Mouse (Mus musculus) ES-CJ7 (cell line): ENCODE results near the gene Cmip.
A peak's percentile ranks its signal among the peaks of the same experiment; 100 is the strongest.

ENCODE experiments used
- DNase-seq: peaks from one replicate; pipeline ENCODE4 v3.0.0; 2011; ENCODE audit warnings: low read depth, low spot score

Cmip gene

DNA sequence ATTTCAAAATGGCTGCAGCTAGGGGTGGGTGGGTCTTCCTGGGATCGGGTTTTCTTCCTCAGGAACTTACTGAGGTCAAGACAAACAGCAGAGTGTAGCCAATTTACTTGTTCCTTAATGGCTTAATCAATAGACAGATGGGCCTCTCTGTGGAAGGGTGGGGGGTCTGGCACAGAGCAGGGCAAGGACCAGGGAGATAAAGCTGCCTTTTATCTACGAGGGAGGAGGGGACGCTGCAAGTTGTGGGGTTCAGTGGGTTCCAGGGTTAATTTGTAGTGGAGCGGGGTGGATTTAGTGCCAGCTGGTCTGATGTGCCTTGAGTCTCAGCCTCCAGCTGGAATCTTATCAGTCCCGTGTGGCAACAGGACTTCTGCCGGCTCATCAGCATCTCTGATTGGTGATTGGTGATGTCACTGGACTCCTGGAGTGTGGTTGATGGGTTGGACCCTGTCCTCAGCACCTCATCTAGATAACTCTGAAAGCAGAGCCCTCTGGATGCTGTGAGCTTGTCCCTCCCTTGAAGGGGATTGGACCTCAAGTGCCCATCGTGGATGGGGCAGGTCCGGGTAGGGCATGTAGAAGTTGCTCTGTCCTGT lies 65.9 kb downstream of the Cmip start:
- no peak for DNase-seq

- DNase-seq: no peak
These were observed 68.0 kb downstream of the Cmip start for GRCm38 (mm10) chr8:117324821-117325220.

GRCm38 (mm10) chr8:117326735-117327134 lies 69.9 kb downstream of the Cmip start:
- no peak for DNase-seq

- no peak for DNase-seq
These were observed 70.5 kb downstream of the Cmip start for GRCm38 (mm10) chr8:117327385-117327837.

DNA sequence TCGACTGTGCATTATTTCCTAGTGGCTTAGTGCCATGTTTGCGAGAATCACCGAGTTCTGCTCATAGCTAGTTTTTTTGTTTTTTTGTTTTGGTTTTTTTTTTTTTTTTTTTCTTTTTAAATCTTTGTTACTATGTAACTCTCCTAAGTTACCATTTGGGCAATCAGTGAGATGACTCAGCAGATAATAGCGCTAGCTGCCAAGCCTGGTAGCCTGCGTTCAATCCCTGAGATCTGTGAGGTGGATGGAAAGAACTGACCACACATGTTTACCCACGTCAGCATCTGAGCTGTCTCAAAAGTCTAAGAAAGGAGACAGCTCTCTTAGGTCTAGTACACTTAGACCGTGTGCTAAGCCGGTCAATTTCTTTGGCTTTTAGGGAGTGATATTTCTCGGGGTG lies 71.9 kb downstream of the Cmip start:
- no peak for DNase-seq

DNA sequence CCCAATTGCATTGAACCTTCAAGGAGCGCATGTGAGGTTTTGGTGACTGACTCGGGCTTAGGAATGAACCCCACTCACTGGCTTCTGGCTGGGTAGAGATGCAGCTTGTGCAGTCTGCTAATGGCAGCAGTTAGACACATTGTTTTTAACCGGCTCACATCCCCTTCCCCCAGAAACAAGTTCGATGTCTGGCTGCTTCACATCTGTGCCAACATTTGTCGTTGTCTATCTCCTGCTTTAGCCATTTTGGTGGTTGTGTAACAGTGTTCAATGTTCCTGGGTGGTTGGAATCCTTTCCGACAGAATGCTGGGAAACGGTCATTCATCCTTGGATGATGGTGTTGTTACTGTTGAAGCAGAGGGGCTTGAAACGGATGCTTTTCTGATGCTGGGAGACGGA lies 72.3 kb downstream of the Cmip start:
- DNase-seq: no peak

DNA sequence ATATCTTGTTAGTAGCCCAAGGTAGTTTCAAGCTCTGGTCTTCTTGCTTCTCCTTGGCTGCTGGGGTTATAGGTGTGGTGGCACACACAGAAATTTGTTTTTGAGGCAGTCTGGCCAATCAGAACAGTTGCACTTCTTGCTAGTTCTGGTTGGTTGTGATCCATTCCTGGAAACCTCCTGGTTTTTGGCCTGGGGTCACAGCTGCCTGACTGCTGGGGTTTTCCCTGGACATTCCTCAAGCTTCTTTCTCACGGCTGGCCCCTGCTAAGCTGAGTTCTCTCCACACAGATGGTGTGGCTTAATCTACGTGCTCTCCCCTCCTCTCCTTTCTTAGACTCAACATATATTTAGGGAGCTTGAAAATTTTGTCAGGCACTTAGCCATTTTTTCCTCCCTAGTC lies 73.0 kb downstream of the Cmip start:
- no peak for DNase-seq

- no peak for DNase-seq
These were observed 75.6 kb downstream of the Cmip start for GRCm38 (mm10) chr8:117332229-117333010.

DNA sequence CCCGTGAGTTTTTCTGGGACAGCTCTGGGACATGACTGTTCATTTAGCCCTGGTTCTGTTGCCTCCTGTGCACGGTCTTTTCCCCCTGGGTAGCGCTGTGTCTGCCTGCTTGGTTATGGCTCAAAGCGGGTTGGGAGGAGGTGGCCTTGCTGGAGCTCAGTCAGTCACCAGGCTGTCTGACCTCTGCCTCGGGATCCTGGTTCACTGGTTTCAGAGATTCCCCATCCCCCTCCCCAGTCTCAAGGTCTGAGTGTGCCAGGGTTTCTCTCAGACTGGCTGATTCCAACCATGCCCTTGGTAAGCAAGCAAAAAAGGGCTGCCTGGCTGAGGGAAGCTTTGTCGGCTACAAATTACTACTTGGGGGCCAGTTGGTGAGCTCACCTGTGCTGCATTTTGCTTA lies 76.8 kb downstream of the Cmip start:
- DNase-seq: peak; percentile 80

DNA sequence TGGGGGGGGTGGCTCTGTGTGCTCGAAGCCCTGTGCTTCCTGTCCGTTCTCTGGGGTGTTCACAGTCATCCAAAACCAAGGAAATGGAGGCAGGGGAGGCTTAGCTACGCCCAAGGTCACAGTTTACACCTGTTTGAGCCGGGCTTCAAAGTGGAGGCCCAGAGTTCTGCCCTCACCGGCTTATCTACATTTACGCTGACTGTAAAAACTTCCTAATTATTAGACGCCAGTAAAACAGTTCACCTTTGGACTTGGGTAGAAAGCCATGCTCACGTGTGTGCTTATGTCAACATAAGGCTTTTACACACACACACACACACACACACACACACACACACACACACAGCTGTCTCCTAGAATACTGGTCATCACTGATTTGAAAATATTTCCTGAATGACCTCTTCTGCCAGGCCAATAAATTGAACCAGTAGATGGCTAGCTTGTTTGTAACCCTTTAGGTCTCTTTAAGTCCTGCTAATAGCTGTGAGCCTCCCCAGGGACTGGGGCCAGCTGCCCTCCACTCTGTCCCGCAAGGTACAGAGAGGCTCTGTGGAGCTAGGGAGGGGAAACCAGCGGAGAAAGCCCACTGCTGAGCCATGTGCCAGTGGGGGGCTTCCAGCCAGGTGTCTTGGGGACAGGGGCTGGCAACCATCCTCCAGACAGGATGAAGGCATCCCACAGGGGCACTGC lies 77.3 kb downstream of the Cmip start:
- DNase-seq: peak; percentile 67

GRCm38 (mm10) chr8:117334748-117335393 lies 78.0 kb downstream of the Cmip start:
- DNase-seq: peak; percentile 49

DNA sequence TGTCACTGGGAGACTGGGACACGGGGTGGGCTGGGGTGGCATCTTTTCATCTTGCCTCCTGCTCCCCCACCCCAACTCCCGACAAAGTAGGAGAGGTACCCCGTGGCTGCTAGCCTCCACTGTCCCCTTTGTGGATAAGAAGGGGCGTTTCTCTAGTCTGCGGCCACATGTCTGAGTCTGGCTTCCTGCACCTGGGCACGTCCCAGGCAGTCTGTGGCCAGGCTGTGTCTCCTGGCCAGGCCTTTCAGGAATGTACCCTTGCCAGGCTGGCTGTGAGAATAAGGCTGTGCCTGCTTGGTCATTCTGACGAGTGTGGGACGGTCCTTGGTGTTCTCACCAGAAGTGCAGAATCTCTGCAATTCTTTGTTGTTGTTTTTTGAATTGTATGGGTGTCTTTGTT lies 78.6 kb downstream of the Cmip start:
- no peak for DNase-seq

DNA sequence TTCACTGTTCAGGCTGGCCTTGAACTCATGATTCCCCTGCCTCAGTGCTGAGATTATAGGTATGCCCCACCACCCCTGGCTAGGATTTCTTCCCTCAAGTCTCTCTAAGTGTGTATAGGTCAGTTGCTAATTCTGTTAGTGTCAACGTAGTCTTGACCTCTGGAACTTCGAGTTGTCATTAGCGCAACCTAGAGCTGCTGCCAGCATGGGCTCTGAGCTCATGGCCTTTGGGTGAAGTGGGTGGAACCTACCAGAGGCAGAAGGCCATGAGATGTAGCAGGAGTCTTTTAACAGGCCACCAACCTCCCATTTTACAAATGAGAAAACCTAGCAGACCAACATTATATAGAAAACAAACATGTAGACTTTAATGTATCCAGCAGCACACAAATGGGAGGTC lies 80.3 kb downstream of the Cmip start:
- DNase-seq: no peak

- DNase-seq: no peak
These were observed 81.8 kb downstream of the Cmip start for GRCm38 (mm10) chr8:117338678-117339077.

DNA sequence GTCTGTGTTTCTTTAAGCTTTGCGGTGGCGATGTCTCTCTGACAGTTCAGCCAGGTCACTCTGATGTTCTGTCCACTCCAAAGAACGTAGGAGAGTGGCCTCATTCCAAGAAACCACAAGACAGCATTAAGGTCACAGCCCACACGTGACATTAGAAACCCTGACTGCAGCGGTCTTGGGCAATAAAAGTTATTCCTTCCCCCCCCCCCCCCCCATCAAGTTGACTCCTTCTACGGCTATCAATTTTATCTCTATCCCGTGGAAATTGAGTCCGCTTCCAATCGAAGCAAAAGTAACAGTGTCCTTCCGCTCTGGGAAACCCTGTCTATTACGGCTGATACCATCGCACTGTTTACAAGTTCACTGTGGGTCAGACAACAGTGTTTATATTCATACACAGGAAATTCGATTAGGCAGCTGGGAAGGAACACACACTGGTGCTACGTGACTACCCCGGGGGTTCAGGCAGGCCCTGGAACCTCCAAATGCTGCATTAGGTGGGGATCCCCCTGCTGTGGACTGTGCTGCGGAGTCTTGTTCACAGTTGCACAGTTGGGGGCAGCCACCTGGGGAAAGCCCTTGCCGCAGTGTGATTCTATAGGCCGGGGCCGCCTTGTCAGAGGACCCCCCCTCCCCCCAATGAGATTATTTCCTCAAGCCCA lies 82.6 kb downstream of the Cmip start:
- DNase-seq: peak; percentile 51

- peak; percentile 85 for DNase-seq
These were observed 83.2 kb downstream of the Cmip start for GRCm38 (mm10) chr8:117339958-117340651.

DNA sequence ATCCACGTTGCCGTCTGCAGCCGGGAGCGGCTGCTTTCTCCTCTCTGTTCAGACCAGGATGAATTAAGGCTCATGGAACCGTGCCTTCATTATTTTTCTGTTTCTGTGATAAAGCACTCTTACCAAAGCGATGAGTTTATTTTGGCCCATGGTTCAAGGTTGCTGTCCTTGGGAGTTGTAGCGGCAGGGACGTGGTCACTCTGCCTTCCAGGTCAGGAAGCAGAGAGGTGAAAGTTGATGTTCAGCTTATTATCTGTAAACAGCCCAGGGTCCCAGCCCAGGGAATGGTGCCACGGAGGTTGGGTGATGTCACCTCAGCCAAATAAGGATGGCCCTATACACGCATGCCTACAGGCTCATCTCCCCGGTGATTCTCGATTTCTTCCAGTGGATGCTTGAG lies 83.9 kb downstream of the Cmip start:
- no peak for DNase-seq

- peak; percentile 95 for DNase-seq
These were observed 86.0 kb downstream of the Cmip start for GRCm38 (mm10) chr8:117342735-117343385.

DNA sequence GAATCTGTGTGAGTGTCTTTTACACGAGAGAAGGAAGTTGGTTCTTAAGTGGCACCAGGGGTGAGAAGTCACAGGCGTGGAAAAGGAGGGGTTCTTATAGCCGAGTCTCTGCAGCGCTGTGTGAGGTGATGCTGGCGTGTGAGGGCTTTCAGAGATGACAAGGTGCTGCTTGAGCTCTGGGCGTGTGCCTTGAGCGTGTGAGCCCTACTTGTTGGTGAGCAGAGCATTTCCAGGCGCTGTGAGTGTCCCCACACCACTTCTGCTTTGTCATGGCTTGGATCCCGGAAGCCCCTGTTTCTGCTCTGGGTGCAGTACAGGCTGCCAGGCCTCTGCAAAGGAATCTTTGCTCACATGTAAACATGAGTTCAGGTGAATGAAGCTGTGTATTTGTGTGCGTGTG lies 86.6 kb downstream of the Cmip start:
- peak; percentile 46 for DNase-seq

DNA sequence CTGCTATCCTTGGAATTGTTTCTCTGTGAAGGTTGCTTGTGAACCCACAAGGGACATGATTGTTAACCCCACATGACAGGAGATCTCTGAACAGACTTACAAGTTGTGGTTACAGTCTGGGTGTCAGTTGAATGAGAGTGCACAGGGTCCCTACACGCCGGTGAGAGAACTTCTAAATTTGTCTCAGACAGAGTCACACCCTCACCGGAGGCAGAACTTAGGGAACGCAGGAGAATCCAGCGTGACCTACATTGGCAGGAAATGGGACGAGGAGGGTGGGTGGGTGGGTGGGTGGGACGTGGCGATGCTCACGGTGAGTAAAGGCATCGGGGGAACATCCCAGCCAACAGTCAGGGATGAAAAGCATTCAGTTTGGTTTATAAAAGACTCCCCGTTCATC lies 88.0 kb downstream of the Cmip start:
- DNase-seq: no peak

DNA sequence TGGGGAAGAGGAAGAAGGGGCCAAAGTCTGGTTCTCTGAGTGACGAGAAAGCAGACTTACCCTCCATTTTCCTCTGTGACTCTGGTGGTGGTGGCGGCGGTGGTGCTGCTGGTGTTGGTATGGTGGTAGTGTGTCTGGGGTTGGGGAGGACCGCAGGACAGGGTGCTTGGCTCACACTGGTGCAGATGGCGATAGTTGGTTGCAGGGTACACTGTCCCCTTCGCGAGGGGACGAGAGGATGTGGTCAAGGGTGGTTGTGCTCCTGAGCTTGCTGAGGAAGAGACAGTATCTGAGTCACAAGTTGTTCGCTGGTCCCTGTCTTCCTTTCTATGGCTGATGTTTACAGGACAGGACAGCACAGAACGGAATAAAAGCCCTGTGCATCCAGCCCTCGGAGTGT lies 88.5 kb downstream of the Cmip start:
- no peak for DNase-seq
